Comparison of ENCODE assay signal across 16 mouse cellular contexts in the genomic region with DNA sequence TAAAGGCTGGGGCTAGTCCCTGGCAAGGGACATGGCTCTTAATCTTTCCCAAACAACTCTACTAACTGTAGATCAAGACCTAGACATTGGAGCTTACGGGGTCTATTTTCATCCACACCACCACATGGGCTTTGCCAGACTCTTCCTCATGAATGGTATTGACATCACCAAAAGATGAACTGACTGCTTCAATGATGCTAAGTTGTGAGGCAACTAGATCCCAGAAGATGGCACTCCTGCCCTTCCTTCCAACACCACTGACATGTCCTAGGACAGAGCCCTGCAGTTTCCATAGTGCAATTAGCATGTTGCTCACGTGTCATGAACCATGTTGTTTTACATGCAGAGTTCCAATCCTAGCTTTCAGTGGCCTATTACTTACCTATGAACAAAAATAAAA.
DNase-seq lines count a peak whose midpoint lies in the region; TF ChIP-seq lines count a peak whose summit lies in the region.
"Had no signal": no experiment of that assay in that cellular context is flagged by ENCODE, and none has a peak within 500 bp of the region (broad histone marks: within the 10 kb centered on the region; RNA-seq: fewer than 3 reads in every experiment).

No protein-coding gene starts in this region.

- intact Hi-C loops in gastrocnemius, adult 2 months (cut with DNase I) = no loop called here
- intact Hi-C loops in gastrocnemius, postnatal 14 days (cut with DNase I; ENCODE audit: low total_unique reads) = no loop called here

- peak; percentile 26 for TF ChIP-seq CTCF in gastrocnemius, adult 2 months (IDR thresholded peaks at IDR 0.05)

- no peak overlapping the region for H3K4me3 ChIP-seq in gastrocnemius, adult 2 months
- H3K4me3 ChIP-seq: embryonic facial prominence, embryonic 12.5 days; forebrain, embryonic 12.5 days; heart, embryonic 15.5 days; liver, embryonic 15.5 days; megakaryocyte, embryonic 14.5 days had no signal

- DNase-seq in gastrocnemius, adult 2 months = no peak
- no peak for DNase-seq in gastrocnemius, postnatal 14 days
- DNase-seq in layer of hippocampus, postnatal 10 days (ENCODE audit: low spot score in 2 of 2) = peak; percentile 8 to 20
- no peak for DNase-seq in layer of hippocampus, postnatal 25 days (ENCODE audit: extremely low spot score in 1 of 2, low spot score in 1 of 2)
- DNase-seq in testis, postnatal 10 days (ENCODE audit: low spot score) = peak; percentile 25
- no peak for DNase-seq in testis, postnatal 14 days (ENCODE audit: low spot score)
- DNase-seq in ovary, postnatal 14 days (ENCODE audit: low spot score) = no peak
- DNase-seq: adrenal gland, adult 8-10 months; gastrocnemius, postnatal 10 days; kidney, postnatal 36 days; thymus, postnatal 36 days had no signal

- H3K27ac ChIP-seq in gastrocnemius, adult 2 months = no peak overlapping the region
- H3K27ac ChIP-seq: embryonic facial prominence, embryonic 12.5 days; forebrain, embryonic 12.5 days; heart, embryonic 15.5 days; liver, embryonic 15.5 days had no signal

Comparison
In these comparisons a context has a peak if more than half of its experiments do, and no peak if none do; other contexts are left out.
1. DNase-seq: peak in layer of hippocampus, postnatal 10 days (2 of 2) and testis, postnatal 10 days (single experiment); none in gastrocnemius, adult 2 months (single experiment), gastrocnemius, postnatal 14 days (single experiment), layer of hippocampus, postnatal 25 days (0 of 2), testis, postnatal 14 days (single experiment) and ovary, postnatal 14 days (single experiment).